Mouse (Mus musculus): ENCODE data around the gene Tstd1.

DNA sequence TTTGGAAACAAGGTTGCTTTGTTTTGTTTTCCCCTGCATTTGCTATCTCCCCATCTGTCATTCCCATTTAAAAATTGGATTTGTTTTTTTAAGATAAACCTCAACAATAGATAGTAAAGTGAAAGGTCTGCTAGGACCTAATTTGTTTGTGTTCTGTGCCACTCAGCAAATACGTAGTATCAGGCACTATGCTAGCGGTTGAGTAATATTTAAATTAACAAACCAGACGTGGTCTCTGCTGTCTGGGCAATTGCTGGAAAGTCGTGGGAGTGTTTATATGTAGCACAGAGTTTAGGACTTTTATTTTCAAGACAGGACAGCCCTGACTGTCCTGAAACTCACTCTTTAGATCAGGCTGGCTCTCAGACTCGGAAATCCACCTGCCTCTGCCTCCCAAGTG is 33.9 kb downstream of the Tstd1 start:
- no peak for TF ChIP-seq CTCF (IDR thresholded peaks at IDR 0.05; ENCODE audit: low read depth)
- TF ChIP-seq EP300 (IDR thresholded peaks at IDR 0.05; ENCODE audit: low read depth) = no peak
